Mouse (Mus musculus): ENCODE data around the gene Snd1.

DNA sequence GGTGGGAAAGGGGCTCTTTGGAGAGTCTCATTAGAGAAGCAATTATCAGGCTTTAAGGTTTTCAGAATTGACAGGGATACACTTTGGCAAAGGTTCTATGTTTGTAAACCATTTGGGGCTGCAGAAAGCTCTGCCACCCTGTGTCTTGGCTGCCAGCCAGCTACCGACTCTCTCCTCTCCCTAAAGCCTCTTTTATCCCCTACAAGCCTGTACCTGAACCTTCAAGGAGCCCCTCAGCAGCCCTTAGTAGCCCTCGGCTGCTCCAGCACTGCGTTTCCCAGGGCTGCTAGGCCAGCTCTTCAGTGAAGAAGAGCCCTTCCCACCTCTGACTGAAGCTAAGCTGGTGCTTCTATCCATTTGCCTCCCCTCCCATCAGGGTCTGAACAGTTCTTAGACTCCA is 378.2 kb downstream of the Snd1 start:
- TF ChIP-seq USF1 (IDR thresholded peaks at IDR 0.05; ENCODE audit: low read depth), result no peak
- no peak for TF ChIP-seq CTCF (IDR thresholded peaks at IDR 0.05; ENCODE audit: control insufficient read depth, insufficient read depth, insufficient read length)
- TF ChIP-seq FOSL1 (IDR thresholded peaks at IDR 0.05; ENCODE audit: insufficient read depth, low read length, poor library complexity, severe bottlenecking), result no peak

All from C2C12 (cell line).